Mouse (Mus musculus) fibroblast of lung, adult 2 months (primary cell): Measurements from ENCODE around the gene Eif1.
"Not testable (repeated sequence)": the region's sequence is repeated elsewhere in the genome, so short reads cannot be mapped to it uniquely, and the experiment has no call there.

Source experiments
- DNase-seq: peaks from one replicate; pipeline ENCODE4 v3.0.0-alpha.2; 2011; ENCODE audit warnings: low read depth

The Eif1 gene

DNA sequence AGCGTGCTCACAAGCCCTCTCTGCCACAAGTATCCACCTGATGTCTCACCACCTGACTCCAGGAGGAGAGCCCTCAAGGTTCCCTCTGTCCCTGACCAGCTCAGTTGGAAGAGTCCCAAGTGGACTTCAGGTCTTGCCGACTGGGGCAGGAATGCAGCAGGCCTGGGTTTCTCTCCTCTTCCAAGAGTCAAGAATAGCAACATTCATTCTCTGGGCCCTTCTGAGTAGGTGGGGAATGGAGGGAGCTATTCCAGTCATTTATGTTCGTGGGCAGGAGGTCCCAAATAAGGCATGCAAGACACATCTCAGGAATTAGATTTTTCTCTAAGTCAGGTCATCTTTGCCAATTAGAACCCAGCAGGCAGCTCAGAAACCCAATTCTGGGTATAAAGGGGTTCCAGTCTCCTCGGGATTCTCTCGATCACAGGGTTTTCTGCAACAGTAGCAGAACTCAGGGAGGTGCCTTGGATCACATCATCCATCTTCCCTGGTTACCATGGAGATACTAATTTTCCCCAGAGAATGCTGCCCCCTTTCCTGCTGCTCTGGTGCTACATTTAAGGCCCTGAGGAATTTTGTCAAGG, 7.5 kb upstream of the Eif1 start:
- no peak for DNase-seq

DNA sequence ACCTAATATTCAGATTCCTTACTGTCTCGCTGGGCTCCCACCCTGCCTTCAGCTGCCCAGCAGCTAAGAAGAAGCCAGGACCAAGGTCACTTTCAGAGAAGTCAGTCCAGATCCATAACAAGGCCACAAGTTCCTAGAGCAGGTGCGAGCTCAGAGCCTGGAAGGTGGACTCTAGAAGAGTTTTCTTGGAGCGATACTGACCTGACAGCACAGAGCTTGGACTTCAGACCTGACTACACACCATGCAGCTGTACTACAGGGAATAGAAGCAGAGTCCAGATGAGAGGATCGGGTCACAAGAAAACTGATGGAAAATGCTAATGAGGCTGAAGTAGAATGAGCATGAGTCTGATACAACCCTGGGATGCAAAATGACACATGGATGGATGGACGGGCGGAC, 6.3 kb upstream of the Eif1 start:
- DNase-seq: no peak

DNA sequence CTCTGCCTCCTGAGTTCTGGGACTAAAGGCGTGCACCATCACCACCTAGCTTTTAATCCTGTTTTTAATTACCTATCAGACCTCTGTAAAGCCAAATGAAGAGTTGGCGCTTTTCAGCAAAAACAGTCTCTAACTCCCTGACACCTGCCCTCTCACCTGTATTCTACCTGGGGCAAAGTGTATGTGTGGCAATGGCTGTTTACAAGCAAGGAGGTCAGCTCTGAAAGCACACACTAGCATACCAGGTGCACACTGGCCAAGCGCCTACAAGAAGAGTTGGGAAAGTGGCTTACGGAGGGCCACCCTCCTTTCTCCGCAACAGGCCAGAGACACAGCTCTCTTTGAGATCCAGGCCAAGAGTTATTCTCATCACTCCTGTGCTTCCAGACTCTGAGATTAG, 4.2 kb upstream of the Eif1 start:
- DNase-seq: no peak

DNA sequence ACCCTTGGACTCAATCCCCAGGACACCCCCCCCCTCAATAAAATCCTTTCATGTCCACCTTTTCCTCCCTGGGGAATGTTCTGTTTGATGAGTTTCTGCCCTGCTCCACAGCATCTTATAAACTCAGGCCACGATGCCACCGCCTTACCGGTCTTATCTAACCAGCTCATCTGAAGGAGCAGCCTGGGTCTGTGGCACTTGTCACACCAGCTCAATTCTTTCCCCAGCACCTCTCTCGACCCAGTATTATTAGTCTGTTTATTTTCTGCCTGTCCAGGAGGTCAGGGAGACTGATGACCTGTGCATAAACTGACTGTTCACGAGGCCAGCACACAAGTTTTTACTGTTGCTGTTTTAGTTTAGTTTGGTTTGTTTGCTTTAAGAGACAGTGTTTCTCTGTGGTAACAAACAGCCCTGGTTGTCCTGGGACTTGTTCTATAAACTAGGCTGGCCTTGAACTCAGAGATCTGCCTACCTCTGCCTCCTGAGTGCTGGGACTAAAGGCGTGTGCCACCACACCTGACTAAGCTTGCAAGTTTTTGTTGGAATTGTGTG, 1.8 kb upstream of the Eif1 start:
- no peak for DNase-seq

DNA sequence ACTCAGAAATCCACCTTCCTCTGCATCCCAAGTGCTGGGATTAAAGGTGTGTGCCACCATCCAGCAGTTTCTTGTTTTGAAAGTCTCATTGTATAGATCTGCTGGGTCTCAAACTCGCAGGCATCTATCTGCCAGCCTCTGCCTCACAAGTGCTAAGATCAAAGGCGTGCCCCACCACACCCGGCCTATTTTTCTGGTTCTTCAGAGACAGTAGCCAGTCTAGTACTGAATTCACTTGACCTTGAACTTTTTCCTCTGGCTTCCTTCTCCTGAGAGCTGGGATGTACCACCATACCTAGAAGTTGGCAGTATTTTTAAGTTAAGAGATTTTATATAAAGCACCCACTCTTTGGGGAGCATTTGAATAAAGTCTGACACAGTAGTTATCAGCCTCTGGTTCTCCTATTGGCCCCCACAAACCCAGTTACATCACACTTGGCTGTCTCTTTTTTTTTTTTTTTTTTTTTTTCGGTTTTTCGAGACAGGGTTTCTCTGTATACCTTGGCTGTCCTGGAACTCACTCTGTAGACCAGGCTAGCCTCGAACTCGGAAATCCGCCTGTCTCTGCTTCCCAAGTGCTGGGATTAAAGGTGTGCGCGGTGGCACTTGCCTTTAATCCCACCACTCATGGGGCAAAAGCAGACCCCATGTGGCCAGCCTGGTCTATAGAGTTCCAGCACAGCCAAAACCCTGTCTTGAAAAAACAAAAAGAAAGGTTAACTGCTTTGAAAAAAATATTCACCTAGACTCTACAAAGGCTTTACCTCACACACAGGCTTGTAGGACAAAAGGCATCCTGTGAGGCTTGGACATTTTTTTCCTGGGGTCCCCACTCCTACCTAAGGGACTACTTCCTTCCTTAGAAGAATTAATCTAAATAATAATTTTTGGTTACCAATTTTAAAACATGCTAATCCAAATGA, 895 bp upstream of the Eif1 start:
- DNase-seq: no peak

DNA sequence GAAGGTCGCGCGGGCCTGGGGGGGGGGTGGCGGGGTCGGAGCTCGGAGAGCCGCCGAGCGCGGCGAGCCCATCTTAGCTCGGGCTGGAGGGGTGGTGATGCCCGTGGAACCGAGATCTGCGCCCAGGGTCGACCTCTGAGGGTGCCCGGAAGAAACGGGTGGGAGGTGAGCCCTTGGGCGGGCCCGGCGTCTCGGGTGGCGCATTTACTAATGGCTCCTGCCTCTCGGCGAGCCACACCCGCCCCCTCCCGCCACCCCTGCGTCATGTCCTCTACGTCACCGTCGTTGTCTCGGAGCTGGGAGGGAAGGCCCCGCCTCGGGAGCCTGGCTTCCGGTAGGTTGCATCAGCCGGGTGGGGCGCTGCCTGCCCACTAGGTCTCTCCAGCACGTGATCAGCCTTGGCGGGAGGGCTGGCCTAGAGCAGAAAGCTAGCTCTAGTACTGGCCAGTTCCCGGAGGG, 516 bp downstream of the Eif1 start:
- DNase-seq: peak; percentile 93

DNA sequence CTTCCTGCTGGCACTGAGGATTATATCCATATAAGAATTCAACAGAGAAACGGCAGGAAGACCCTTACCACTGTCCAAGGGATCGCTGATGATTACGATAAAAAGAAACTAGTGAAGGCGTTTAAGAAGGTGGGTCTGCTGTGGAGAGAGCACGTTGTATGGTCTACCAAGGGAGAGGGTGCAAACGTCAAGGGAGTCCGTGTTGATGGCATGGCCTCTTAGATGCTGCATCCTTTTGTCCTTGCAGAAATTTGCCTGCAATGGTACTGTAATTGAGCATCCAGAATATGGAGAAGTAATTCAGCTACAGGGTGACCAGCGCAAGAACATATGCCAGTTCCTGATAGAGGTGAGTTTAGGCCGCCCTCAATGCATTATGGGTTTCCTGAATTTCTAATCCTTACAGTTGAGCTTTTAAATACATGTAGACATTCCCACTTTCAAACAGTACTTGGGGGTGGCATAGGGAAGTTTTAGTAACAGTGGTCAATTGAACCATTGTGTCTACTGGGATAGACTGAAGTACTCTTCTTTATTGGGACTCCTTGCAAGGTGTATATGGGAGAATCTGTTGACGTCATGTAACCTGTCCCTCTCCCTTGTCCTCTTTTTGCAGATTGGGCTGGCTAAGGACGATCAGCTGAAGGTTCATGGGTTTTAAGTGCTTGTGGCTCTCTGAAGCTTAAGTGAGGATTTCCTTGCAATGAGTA, 1.2 kb downstream of the Eif1 start:
- not testable (repeated sequence) for DNase-seq

DNA sequence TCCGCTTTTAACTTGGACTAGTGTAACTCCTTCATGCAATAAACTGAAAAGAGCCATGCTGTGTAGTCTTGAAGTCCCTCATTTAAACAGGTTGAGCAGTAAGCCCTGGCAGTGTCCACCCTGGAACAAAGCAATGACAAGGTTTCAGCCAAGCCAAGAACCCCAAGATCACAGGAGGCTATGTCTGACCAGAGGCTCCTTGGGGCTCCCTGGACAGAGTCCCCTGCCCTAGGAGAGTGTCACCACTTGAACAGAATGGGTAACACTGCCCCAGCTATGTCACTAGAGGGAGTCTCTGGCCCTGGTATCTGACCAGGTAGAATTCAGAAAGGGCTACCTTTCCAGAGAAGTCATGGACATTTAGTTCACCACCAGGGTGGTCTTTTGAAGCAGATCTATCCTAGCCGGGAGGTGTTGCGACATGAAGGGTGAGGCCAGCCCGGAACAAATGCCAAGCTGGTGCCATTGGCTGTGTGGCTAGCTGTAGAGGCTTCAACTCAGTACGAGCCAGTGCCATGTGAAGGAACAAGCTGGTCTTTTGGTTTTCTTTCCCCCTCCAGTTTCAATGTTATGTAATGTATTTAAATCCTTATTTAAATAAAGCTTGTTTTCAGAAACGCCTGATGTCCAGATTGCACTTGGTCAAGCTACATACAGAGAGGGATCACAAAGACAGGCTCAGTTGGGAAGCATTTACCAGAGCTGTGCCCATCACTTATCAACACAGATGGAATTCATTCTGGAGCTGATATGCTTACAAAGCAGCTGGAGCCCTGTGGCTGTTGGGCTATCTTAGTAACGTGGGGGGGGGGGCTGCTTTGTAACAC, 2.0 kb downstream of the Eif1 start:
- not testable (repeated sequence) for DNase-seq

DNA sequence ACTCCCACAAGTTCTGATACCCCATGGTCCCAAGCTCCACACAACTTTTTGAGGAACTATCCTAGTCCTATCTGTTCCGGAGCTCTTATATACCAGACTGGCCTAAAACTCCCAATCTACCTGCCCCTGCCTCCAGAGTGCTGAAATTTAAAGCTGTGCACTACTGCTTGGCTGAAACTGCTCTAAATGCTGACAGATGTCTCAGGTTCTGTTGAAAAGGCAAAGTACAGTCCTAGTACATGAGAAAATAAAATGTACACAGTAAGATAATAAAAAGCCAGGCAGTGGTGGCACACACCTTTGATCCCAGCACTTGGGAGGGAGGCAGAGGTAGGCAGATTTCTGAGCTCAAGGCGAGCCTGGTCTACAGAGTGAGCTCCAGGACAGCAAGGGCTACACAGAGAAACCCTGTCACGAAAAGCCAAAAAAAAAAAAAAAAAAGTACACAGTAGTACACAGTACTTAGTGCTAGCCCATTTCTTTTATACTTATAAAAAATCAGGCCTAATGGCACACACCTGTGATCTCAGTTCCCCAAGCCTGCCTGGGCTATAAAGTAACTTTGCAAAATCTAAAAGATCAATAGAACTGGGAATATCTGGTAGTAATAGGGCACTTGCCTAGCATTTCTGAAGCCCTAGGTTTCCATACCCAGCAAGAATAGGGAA, 3.0 kb downstream of the Eif1 start:
- no peak for DNase-seq

DNA sequence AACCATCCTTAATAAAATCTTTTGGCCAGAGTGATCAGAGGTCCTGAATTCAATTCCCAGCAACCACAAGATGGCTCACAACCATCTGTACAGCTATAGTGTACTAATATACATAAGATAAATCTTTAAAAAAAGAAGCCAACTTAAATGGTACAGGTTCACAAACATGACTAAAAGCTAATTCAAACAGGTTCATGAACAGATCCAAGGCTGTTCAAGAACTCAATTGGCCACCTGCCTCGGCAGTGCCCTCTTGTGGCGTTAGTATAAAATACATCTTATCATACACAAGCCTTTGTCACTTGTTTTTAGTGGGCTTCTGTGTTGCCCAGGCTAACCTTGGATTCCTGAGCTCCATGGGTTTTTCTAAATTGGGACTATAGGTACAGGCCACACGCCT, 3.9 kb downstream of the Eif1 start:
- DNase-seq: peak; percentile 41

DNA sequence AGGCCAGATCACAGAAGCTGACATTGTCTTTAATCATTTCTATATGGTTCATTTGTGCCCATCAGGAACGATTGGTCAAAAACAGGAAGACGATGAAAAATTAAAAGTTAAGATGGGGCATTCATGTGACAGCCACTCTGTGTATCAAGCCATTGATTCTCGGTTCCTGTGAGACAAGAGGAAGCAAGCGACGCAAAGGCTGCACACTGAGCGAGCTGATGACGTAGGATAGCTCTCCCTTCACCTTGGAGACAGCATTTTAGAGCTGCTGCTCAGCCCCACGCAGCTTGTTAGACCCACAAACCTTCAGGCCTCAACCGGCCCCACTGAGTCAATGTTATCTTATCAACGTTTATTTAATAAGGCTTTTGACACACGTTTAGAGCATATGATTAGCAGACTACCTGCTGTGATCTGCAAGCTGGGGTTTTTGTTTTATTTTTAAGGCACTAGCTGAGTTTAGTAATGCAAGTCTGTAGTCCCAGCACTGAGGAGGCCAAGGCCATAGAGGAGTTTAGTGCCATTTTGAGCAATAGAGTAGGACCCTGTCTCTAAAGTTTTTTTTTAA, 5.5 kb downstream of the Eif1 start:
- DNase-seq: no peak

DNA sequence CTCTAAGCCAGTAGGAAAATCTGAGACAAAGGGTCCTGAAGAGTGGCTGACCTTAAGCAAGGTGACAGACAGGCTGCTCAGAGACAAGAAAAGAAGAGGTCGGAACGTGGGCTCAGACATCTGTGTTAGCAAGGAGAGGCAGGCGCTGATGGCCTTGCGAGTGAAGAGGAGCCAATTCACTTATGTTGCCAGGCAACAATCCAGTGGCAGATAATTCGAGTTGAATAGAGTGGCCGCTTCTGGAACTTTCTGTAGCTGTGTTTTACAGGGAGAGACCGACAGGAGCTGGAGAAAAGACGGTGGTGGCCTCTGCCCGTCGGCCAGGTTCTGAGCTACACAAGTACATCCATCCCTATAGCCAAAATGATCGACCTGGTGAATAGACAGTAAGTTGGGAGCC, 7.6 kb downstream of the Eif1 start:
- no peak for DNase-seq

DNA sequence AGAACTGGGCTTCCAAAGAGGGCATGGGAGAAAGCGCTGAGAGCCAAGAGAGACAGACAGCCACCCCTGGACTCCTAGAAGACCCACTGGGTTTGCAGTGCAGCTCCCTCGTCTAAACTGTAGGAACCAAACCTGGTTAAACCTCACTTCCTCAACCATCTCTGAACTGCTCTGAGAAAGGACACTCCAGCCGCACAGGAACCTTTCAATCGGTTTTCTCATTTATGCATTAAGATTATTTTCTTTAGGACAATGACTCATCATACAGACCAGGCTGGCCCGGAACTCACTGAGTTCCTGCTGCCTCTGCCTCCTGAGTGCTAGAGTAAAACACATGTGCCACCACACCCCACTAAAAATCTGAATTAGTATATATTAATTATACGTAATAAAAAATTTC, 8.1 kb downstream of the Eif1 start:
- DNase-seq: no peak

DNA sequence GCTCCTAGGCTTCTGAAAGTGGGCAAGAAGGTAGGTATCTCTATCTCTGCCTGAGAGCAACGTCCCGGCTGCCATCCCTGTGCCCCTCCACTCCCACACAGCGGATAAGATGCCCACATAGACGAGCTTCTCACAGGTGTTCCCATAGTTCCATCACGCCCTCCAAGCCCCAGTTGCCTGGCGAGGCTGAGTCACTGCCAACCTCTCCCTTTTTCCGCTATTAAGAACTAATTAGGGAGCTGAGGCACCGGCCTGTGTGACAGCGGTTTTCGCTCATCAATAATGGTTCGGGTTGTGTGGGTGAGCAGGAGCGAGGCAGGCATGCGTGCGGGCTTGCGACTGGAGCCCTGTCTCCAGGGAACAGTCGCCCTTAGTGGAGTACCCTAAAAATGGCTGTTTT, 10.6 kb downstream of the Eif1 start:
- no peak for DNase-seq

DNA sequence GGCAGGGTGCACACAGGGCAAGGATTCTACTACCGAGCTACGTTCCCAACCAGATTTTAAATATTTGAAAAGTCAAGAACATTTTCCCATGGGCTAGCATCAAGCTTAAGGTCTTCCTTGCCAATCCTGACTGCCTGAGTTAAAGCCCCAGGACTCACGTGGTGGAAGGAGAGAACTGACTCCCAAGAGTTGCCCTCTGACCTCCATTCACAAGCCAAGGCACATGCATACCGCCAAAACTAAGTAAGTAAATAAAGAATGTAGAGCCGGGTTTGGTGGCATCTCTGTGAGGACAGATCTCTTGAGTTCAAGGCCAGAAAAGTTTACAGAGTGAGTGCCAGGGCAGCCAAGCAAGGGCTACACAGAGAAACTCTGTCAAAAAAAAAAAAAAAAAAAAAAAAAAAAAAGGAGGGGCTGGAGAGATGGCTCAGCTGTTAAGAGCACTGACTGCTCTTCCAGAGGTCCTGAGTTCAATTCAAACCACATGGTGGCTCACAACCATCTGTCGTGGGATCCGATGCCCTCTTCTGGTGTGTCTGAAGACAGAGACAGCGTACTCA, 11.2 kb downstream of the Eif1 start:
- not testable (repeated sequence) for DNase-seq

DNA sequence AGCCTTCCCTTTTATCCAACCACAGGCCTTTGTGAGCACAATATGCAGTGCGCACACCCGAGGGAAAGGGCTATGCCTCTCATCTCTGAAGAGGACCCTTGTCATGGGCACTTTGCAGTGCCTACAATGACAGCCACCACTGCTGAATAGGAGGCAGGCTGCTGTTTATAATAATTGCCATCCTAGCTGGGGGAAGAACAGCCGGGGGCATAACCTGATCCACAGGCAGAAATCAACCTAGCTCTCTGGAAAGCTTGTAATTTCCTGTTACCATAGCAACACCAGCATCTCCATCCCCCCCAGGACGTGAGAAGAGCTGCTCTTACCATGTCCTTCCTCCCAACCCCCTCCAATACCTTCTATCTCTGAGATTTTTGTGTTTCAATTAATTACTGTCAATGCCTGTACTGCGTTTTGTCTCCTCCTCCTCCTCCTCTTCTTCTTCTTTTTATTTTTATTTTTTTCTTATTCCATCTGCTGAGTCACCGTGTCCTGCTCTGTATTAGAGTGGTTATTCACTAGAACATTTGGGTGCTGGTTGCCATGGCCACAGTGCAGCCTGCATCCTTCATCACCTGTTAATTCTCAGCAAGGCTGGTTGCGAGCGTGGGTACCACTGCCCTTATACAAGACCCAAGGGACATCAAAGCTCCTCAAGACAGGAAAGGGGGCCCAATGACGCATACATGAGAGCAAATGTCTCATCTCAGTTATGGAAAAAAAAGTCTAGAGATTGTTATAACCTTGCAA, 13.3 kb downstream of the Eif1 start:
- no peak for DNase-seq

DNA sequence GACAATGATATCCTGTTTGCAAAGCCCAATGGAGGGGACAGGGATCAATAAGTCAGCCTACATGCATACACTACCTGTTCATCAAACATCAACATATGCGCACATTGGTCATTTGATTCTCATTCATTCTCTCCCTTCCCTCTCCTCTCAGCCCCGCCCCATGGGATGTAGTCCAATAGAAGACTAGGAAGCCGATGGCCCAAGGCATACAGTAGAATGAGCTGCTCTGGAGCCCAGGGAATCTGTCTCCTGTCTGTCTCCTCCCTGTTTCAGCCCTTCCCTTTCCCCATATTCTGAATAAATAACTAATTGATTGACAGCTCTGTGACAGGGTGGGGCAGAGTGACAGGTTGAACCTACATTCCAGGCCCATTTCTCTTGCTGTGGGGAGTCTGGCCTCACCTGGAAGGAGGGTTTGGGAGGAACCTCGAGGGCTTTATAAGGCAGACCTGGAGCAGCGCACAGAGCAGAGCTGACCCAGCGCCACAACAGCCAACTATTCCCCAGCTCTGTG, 14.3 kb downstream of the Eif1 start, which contains the start of gene Gast:
Gene Gast, plus strand, starts transcription at position 464 of the 514 bp plus-strand sequence.
- DNase-seq: no peak

DNA sequence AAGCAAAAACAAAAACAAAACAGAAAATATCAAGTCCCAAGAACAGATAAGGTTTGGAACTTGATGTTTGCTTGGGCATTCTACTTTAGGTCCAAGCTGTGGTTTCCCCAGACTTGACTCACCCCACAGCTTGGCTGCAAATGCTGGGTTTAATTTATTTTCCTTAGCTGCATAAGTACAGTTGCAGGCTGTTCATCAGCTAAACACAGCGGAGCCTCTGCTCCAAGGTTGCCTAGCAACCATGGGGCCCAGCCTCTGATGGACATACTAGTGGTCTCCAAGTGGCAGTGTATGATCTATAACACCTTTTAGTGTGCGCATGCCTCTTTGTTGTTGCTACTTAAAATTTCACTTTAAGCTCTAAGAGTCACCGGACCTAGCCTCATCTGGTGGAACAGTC, 16.0 kb downstream of the Eif1 start:
- no peak for DNase-seq

DNA sequence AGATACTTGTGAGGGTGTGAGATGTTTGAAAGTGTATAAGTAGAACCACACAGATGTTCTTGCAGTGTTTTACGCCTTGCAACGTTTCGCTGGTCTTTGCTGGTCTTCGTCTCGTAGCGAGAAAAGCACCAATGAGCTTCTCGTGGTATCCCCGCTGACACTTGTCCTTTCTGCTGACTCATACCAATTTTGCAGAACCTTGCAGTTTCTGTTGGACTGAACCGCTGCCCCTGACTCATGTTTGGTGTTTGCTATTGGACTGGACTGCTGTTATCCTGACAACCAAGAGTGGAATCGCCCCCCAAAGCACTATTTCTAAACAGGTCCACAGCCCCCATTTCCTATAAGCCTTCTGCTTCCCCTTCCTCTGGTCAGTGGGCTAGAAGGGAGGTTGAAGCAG, 24.6 kb downstream of the Eif1 start:
- no peak for DNase-seq
